Mouse (Mus musculus) stomach, postnatal 0 days (tissue): ENCODE results near the gene Bri3.

Experiments used
- CTCF ChIP-seq: IDR thresholded peaks from 2 replicates; pipeline ENCODE4 v1.5.1; 2016; ENCODE audit warnings: antibody characterized with exemption, low read depth, mild to moderate bottlenecking, moderate library complexity
- EP300 ChIP-seq: optimal IDR thresholded peaks from 2 replicates; pipeline ENCODE3; 2016; ENCODE audit warnings: antibody characterized with exemption

DNA sequence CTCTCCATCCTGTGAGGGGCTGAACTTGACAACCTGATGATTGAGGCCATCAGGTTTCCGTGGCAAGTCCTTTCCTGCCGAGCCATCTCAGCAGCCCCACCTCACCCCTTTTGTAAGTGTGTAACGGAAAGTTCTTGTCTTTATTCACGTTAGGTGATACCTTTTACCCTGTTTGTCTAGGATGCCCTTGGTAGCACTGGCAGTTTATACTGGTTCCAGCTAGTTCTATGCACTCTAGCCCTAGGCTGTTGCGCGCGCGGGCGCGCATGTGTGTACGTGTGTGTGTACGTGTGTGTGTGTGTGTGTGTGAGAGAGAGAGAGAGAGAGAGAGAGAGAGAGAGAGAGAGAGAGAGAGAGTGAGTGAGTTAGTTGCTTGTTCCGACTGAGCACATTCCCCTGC, 19.3 kb downstream of the Bri3 start:
- TF ChIP-seq CTCF: no peak
- no peak for TF ChIP-seq EP300
